Mouse (Mus musculus) adrenal gland (tissue): Measurements from ENCODE around the gene Herc2.

Source experiments
- intact Hi-C: fragments of 180-260 bp; cut with DNase I; formaldehyde crosslinking; loops from one replicate; pipeline ENCODE4 v1.15.1; 2025

Gene Herc2

GRCm38 (mm10) chr7:56191041-56191440, 141.0 kb downstream of the Herc2 start:
- intact Hi-C loops = no loop called here

GRCm38 (mm10) chr7:56191661-56192060, 141.7 kb downstream of the Herc2 start:
- intact Hi-C loops = no loop called here

DNA sequence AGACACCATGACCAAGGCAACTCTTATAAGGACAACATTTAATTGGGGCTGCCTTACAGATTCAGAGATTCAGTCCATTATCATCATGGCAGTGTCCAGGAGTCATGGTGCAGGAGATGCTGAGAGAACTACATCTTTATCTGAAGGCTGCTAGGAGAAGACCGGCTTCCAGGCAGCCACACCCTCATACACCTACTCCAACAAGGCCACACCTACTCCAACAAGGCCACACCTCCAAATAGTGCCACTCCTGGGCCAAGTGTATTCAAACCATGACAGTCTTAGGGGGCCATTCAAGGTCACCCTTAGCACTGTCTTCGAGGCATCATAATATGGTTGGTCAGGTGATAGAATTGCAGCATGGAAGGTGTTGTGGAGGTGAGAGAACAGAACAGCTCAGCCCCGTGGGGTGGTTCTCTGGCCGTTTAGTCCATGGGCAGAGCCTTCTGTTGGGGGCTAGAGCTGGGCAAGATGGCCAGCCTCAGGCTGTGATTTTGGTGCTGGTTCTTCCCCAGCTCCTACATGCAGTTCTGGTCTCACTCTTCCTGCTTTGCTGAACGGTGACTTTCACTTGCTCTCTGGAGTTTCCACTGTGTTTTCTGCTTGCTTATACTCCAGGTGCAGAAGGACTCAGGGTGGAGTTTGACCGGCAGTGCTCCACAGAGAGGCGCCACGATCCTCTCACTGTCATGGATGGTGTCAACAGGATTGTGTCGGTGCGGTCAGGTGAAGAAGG, 151.7 kb downstream of the Herc2 start:
- intact Hi-C loops = no loop called here

- intact Hi-C loops = no loop called here
Measured at GRCm38 (mm10) chr7:56202843-56203242, 152.8 kb downstream of the Herc2 start.

DNA sequence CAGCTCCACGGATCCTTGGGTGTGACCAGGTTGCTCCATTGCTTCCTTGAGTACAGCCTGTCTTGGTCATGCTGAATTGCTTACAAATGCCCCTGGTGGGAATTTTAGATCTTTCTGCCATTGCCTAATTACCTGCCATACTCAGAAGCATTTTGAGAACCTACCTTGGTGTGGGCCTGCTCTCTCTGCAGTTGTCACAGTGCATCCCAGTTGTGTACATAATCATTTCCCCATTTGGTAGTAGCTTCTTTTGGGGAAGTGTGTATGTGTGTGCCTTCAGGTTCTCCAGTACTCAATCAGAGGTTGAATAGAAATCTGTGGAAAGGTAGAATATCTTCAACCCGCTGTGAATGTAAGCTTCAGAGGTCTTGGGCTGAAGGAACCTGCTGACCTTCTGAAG, 153.3 kb downstream of the Herc2 start:
- intact Hi-C loops = no loop called here

DNA sequence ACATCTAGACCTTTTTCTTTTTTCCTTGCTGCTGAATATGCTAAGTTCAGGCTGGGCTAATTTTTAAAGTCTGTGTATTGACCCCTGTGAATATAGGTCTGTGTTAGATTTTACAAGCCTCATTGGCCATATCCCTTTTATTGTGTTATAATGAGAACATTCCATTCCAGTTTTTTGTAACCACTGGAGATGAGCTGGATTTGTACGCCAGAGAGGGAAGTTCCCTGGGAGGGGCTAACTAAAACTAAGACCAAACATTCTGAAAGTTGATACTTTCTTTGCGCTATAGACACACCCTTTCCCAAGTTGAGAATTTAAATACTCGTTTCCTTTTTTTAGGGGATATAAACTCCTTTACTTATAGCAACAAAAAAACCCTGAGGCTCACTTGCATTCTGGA, 154.9 kb downstream of the Herc2 start:
- intact Hi-C loops = no loop called here

- intact Hi-C loops = no loop called here
Measured at GRCm38 (mm10) chr7:56220811-56221210, 170.8 kb downstream of the Herc2 start.

DNA sequence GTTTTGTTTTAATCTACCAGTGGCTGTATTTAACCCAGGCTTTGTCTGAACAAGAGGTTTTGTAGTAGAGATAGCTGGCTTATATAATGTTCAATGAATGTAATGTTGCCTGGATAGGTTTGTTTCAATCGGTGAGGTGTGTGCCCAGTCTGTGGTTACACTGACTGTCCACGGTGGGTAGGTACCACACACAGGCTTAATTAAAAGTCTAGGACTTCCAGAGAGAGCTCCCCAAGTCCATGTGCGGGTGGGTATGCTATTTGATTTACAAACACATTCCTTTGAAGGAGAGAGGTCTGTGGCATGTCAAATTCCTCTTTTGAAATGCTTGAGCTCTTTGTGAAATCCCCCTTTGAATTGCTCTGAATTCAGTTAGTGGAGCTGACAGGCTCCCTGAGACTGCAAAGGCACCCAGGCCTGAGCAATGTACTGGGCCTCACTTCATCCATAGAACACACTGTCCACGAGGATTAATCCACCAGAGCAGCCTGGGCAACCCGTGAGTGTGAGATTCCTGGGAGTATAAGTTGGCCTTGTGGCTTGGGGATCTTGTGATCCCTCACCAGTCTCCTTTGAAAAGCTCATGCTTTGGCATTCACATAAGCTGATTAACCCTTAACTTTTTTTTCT, 185.9 kb downstream of the Herc2 start:
- intact Hi-C loops = no loop called here

DNA sequence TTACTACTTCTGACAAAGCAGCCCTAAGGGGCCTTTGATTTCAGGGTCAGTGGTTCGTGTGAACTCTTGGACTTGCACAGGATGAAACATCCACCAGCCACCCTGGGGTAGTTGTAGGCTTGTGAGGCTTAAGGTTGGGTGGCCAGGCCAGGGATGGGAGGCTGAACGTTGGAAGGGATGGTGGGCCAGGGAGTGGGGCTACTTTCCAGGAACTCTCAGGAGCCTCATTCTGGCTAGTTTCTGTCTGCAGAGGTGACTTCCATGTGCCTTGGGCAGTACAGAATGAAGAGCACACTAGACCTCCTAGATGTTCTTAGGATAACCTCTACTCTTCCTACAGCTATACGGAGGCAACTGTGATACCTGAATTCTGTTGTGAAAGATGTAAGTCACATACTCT, 186.6 kb downstream of the Herc2 start:
- intact Hi-C loops = no loop called here

- intact Hi-C loops = no loop called here
Measured at GRCm38 (mm10) chr7:56239543-56239942, 189.5 kb downstream of the Herc2 start, which contains the start of gene Oca2. Gene Oca2, plus strand, starts transcription at chr7:56239760.

GRCm38 (mm10) chr7:56254568-56254967, 204.6 kb downstream of the Herc2 start:
- intact Hi-C loops = no loop called here

DNA sequence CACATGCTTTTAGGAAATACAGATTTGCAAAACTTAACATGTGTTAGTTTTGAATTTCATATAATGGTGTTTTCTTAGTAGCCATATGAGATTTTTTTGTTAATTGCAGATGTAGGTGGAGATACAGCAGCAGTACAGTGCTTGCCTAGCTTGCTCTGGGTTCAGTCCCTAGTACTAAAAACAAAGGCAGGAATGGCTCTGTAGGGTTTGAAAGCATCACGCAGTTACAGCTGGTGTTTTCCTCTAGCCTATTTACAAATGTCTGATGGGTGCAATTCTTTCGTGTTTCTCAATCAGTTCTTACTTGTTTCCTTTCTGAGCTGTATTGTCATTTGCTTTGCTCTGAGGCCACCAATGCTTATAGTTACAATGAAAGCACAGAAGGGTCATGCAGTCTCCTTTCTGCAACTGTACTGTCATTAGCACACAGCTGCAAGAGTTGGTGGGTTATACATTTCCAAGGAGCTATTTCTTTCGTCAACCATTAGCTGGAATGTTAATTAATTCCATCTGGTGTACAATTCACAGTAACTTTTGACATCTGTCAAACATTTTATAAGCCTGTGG, 208.0 kb downstream of the Herc2 start:
- intact Hi-C loops = no loop called here

GRCm38 (mm10) chr7:56277506-56277905, 227.5 kb downstream of the Herc2 start:
- intact Hi-C loops = no loop called here
